Mouse (Mus musculus) neural tube, embryonic 13.5 days (tissue): ENCODE data around the gene Cym. TPM values are rescaled to one million over a fixed set of nuclear protein-coding genes. Genes with fewer than 3 reads are reported as not detected.

Experiments
- ATAC-seq: fragments of 200-750 bp; cut with Nextera tagmentation; 2 replicates; pipeline ENCODE4 v1.8.0; 2017; ENCODE audit warnings: low read depth, mild to moderate bottlenecking, moderate TSS enrichment, moderate library complexity
- H3K27ac ChIP-seq: fragments of 300-500 bp; sonication (generic); replicated peaks from 2 replicates; pipeline ENCODE4 v1.5.1; 2015; ENCODE audit warnings: moderate library complexity, mild to moderate bottlenecking, inconsistent platforms
- H3K27me3 ChIP-seq: fragments of 300-500 bp; sonication (generic); 2 replicates; pipeline ENCODE4 v1.6.1; 2015; ENCODE audit warnings: mild to moderate bottlenecking, inconsistent platforms
- H3K36me3 ChIP-seq: fragments of 300-500 bp; sonication (generic); 2 replicates; pipeline ENCODE4 v1.6.1; 2015; ENCODE audit warnings: mild to moderate bottlenecking, inconsistent platforms
- H3K4me1 ChIP-seq: fragments of 300-500 bp; sonication (generic); replicated peaks from 2 replicates; pipeline ENCODE4 v1.6.1; 2015; ENCODE audit warnings: inconsistent platforms
- H3K4me2 ChIP-seq: fragments of 300-500 bp; sonication (generic); 2 replicates; pipeline ENCODE4 v1.6.1; 2015; ENCODE audit warnings: inconsistent platforms, mild to moderate bottlenecking, moderate library complexity
- H3K4me3 ChIP-seq: fragments of 300-500 bp; sonication (generic); 2 replicates; pipeline ENCODE4 v1.5.1; 2015; ENCODE audit warnings: mild to moderate bottlenecking, inconsistent platforms
- H3K9ac ChIP-seq: fragments of 300-500 bp; sonication (generic); 2 replicates; pipeline ENCODE4 v1.6.1; 2015; ENCODE audit warnings: moderate library complexity, mild to moderate bottlenecking, inconsistent platforms
- H3K9me3 ChIP-seq: fragments of 300-500 bp; sonication (generic); 2 replicates; pipeline ENCODE4 v1.6.1; 2016; ENCODE audit warnings: inconsistent platforms
- WGBS: fragments of 180-500 bp; shearing (Covaris S2); methylation state at CpG from one replicate; pipeline ENCODE4 v1.1.7; 2015; 5-methylcytosine and 5-hydroxymethylcytosine counted together
- polyA plus RNA-seq: library from polyadenylated mRNA; unstranded; fragments of >200 nt; fragmentation: Nextera tagmentation; extraction: Ambion mirVana; gene quantifications from 2 replicates; pipeline ENCODE4 v1.2.1, GENCODE M21; 2015

The Cym gene
- polyA plus RNA-seq, 1 experiment from 2014 or later = 0.27 TPM

DNA sequence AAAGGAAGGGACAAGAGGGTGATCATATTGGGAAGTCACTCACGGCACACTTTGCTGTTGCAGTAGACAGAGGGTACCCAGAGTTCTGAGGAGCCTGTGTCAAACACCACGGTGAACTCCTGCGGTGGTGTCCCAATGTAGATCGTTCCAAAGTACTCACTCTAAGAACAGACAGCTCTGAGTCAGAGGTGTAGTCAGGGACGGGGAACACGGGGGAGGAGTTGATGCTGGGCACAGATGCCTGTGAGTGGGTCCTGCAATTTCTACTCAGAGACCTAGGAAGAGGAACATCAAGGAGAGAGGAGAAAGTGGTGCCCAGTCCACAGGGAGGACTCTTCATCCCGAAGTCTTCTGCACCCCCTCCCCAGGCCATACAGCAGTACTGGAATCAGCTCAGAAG, 3.0 kb downstream of the Cym start:
- H3K36me3 ChIP-seq = no peaks in the 10 kb centered on the region
- no peaks in the 10 kb centered on the region for H3K27me3 ChIP-seq
- no peak overlapping the region for H3K4me3 ChIP-seq
- 89% methylated on average over 7 of the region's 7 CpGs for WGBS
- no peak overlapping the region for H3K9ac ChIP-seq
- no peaks in the 10 kb centered on the region for H3K4me1 ChIP-seq
- ATAC-seq = no peak
- H3K4me2 ChIP-seq = no peak overlapping the region
- no peaks in the 10 kb centered on the region for H3K9me3 ChIP-seq
- H3K27ac ChIP-seq = no peak overlapping the region

DNA sequence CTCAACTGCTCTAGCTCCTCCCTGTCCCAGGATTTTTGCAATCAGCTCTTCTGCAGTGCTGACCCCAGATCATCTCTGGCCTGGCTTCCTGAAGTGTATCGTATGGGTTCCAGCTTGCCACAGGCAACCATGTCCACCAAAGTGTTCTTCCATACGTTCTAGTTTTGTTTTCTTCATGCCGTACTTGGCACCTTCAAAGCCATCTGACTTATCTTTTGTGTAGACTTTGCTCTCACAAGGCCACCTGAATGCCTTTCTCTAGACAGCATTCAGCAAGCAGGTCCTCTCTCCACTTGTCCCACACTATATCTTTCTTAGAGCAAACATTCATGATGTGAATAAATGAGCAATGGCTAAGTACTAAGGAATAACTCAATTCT, 4.4 kb downstream of the Cym start:
- no peaks in the 10 kb centered on the region for H3K4me1 ChIP-seq
- no peak for ATAC-seq
- H3K9me3 ChIP-seq = no peaks in the 10 kb centered on the region
- no peak overlapping the region for H3K4me3 ChIP-seq
- no peak overlapping the region for H3K27ac ChIP-seq
- H3K4me2 ChIP-seq = no peak overlapping the region
- no peaks in the 10 kb centered on the region for H3K27me3 ChIP-seq
- no peak overlapping the region for H3K9ac ChIP-seq
- 81% methylated on average over 3 of the region's 3 CpGs for WGBS
- H3K36me3 ChIP-seq = no peaks in the 10 kb centered on the region

DNA sequence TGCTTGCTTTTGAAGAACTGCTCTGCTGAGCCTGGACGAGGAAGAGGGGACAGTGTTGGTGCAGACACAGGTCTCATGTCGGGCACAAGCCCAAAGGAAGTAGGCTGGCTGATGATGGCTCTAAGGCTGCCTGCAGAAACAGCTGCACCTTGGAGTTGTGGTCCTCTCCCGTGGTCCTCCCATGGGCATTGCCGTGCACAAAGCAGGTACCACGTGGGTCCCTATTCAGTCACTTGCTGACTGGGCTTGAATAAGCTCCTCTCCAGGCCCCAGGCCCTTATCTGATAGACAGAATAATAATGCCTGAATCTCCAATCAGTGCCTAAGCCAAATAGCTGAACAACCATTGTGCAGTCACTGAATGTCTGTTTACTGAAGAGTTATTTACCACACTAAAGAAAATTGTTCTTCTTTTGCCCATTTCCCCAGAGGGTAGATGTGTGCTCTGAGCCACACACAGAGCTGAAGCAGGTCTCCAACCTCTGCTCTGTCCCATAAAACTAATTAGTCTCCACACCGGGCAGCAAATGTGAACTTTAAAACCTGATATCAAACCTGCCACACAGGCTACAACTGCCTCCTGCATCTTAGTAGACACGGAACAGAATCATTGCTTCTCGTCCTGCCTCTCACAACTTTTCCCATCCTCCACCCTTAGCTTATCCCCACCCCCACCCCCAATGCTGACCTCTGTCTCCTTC, 5.0 kb downstream of the Cym start:
- Histone ChIP-seq H3K36me3 (no peaks in the 10 kb centered on the region), H3K4me2 (no peak overlapping the region), H3K4me1 (no peaks in the 10 kb centered on the region), H3K9ac (no peak overlapping the region), H3K27ac (no peak overlapping the region), H3K9me3 (no peaks in the 10 kb centered on the region), H3K27me3 (no peaks in the 10 kb centered on the region), H3K4me3 (no peak overlapping the region)
- WGBS = 68% methylated on average over 8 of the region's 8 CpGs
- no peak for ATAC-seq

DNA sequence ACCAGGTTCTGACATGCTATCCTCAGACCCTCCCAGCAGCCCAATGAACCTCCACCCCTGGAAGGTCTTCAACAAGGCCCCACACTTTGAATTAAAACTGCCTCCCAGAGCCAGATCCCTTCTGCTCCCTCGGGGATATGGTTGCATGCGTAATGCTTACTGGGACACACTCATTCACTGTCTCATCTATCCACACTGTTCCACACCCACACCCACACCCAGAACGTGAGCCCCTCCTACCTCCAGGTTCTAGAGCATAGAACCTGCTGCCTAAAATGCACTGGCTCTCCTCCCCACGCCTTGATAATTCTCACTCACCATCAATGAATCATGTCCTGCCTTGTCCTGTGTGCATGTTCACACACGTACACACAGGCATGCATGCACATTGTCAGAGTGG, 6.9 kb downstream of the Cym start:
- Histone ChIP-seq H3K27ac (no peak overlapping the region), H3K27me3 (no peaks in the 10 kb centered on the region), H3K9me3 (no peaks in the 10 kb centered on the region), H3K36me3 (no peaks in the 10 kb centered on the region), H3K4me2 (no peak overlapping the region), H3K9ac (no peak overlapping the region), H3K4me1 (no peaks in the 10 kb centered on the region), H3K4me3 (no peak overlapping the region)
- no peak for ATAC-seq
- 83% methylated on average over 5 of the region's 5 CpGs for WGBS

DNA sequence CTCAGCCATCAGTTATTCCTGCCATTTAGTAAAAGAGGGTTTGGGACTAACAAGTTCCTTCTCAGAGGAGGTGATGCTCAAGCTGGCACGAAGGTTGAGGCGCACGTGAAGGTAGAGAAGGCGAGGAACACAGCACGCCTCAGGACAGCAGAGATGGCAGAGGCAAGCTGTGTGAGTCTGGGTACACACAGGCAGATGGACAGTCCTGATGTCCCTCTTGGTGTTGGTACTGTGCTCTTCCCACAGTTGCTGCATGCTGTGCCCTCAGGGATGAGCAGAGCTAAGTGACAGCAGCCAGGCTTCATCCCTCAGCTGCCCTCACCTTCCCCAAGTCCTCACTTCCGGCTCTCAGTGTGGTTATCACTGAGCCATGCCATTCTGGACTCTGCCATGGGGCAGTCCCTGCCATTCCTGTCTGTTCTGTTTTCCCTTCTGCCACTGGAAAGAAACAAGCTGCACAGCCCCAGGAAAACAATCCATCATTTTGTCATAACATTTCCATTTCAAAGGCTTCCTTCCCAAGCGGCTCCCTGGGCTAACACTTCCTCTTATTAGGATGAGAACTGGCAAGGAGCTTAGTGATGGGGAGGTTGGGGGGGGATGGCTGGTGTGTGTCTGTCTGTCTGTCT, 13.8 kb downstream of the Cym start:
- H3K9ac ChIP-seq = peak overlapping the region; percentile 39
- 0 out of 2 replicates have a peak overlapping the region, but pooled peaks have one; percentile 28 for H3K27ac ChIP-seq
- WGBS = 54% methylated on average over 7 of the region's 7 CpGs
- no peak overlapping the region for H3K4me3 ChIP-seq
- no peaks in the 10 kb centered on the region for H3K9me3 ChIP-seq
- H3K36me3 ChIP-seq = no peaks in the 10 kb centered on the region
- no peak overlapping the region for H3K4me2 ChIP-seq
- peaks cover 27% of the 10 kb centered on the region for H3K4me1 ChIP-seq
- peak; percentile 40 for ATAC-seq
- H3K27me3 ChIP-seq = no peaks in the 10 kb centered on the region

DNA sequence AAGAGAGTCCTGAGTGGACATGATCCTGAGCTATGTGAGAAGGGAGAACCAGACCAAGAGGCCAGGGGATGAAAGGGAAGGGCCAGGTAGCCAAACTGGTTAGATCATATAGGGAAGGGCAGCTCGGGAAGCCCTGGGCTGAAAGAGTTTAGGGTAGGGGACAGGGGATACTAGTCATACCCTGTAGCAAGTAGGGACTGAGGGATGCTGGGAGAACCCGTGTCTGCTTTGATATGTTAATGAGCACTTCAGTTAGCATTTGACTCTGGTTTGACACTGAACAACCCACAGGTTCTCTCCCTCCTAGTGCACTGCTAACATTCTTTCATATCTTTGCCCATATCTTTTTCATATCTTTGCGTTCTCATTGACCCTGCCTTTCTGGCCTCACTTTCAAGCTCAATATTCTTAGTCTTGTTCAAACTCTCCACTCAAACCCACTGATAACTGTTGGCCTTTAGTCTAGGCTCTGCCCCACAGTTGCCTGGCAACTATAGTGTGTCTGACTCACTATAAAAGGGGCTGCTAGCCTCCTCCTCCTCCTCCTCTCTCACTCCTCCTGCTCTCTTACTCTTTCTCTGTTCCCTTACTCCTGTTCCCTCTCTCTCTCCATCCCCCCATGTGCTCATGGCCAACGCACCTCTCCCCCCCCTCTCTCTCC, 14.9 kb downstream of the Cym start:
- Histone ChIP-seq H3K4me3 (no peak overlapping the region), H3K9ac (no peak overlapping the region), H3K4me1 (peaks cover 27% of the 10 kb centered on the region), H3K36me3 (no peaks in the 10 kb centered on the region), H3K27ac (no peak overlapping the region), H3K27me3 (no peaks in the 10 kb centered on the region), H3K9me3 (no peaks in the 10 kb centered on the region), H3K4me2 (no peak overlapping the region)
- WGBS = 27% methylated on average over 4 of the region's 4 CpGs
- ATAC-seq = peak; percentile 19; the same call in 1 of the 2 replicates

DNA sequence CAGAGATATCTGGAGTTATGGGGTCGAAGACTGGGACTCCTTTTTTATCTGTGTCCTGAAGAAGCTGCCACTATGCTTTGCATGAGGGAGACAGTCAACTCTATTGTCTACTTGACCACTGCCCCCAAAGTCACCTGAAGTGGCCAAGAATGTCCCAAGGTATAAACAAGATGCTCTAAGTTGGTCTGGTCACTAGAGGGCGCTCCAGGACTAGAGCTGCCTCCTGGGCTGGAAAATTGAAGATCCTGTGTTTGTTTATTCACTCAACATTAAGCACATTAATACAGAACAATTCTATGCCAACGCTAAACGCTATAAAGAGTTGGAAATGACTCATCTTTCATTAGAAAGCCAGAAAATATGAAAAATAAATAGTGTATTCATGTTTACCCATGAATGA, 15.5 kb downstream of the Cym start:
- Histone ChIP-seq H3K36me3 (no peaks in the 10 kb centered on the region), H3K27ac (no peak overlapping the region), H3K4me2 (no peak overlapping the region), H3K9ac (no peak overlapping the region), H3K4me1 (peaks cover 27% of the 10 kb centered on the region), H3K9me3 (no peaks in the 10 kb centered on the region), H3K4me3 (no peak overlapping the region), H3K27me3 (no peaks in the 10 kb centered on the region)
- ATAC-seq = no peak
- WGBS = 12% methylated on average over 4 of the region's 4 CpGs

DNA sequence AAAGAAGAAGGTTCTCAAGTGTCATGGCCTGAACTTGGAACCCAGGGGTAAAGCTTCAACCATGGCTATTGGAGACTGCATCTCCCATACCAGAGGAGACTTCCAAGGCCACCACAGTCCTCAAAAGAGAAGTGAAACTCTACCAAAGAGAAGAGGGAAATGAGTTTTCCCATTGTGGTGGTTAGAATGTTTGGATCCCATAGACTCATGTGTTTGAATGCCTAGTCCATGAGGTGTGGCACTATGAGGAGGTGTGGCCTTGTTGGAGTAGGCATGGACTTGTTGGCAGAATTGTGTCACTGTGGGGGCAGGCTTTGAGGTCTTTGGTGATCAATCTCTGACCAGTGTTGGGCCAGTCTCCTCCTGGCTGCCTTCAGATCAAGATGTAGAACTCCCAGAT, 16.4 kb downstream of the Cym start:
- H3K4me1 ChIP-seq = peaks cover 27% of the 10 kb centered on the region
- no peak overlapping the region for H3K9ac ChIP-seq
- no peak overlapping the region for H3K4me2 ChIP-seq
- H3K27me3 ChIP-seq = no peaks in the 10 kb centered on the region
- no peak for ATAC-seq
- H3K4me3 ChIP-seq = no peak overlapping the region
- H3K27ac ChIP-seq = no peak overlapping the region
- H3K36me3 ChIP-seq = no peaks in the 10 kb centered on the region
- H3K9me3 ChIP-seq = no peaks in the 10 kb centered on the region

DNA sequence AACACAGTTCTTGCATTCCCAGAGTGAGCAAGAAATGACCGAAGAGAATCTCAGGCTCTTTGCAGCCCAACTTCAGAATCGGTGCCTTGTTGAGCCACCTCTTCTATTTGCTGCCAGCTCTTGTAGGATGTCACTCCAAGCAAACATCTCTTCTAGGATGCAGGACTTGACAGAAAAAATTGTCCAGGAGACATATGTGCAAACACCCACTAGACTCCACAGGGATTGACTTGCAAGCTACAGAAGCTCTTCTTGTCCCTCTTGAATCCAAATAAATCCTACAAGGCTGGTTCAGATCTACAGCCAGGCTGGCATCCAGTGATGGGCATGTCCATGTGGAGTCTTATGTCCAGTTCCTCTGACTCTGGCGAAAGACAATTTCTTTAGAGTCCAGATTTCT, 17.1 kb downstream of the Cym start:
- H3K9me3 ChIP-seq = no peaks in the 10 kb centered on the region
- WGBS = 91% methylated on average over 3 of the region's 3 CpGs
- no peak for ATAC-seq
- no peak overlapping the region for H3K4me2 ChIP-seq
- H3K9ac ChIP-seq = no peak overlapping the region
- H3K4me1 ChIP-seq = peaks cover 27% of the 10 kb centered on the region
- no peak overlapping the region for H3K27ac ChIP-seq
- H3K4me3 ChIP-seq = no peak overlapping the region
- no peaks in the 10 kb centered on the region for H3K27me3 ChIP-seq
- no peaks in the 10 kb centered on the region for H3K36me3 ChIP-seq

DNA sequence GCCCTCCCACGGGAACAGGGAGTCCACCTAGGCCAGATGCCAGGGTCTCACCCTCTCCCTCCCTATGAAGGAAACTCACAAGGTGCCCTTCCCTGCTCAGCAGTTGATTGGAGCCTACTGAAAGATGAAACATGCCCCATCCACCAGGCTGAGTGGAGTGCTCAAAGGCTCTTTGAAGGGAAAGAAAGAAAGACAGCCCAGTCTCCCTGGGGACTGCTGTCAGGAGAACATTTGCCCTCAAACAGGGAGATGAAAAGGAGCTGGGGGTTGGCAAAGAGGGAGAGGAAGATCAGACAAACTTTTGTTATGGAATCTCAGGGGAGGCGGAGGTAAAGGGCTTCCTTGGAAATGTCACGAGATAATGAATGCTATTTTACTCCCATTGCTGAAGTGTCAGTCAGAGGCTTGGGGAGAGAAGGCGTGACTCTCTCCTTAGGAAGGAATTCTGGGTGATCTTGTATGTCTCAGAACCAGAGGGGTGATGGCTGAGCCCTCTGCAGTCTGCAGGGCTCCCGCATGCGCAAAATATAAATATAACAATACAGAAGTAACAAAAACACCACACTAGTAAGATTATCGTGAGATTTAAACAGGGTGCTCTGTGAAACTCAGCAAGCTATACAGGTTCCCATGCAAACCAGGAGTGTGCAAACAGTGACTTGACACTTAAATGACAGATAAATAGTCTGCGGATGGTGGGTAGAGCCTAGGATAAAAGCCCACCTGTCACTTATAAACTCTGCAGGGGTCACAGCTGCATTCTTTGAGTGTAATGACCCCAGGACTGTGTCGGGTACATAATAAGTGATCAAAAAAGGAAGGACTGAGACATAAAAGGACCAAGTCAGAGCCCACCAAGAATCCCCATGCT, 20.0 kb downstream of the Cym start:
- H3K36me3 ChIP-seq = no peaks in the 10 kb centered on the region
- peaks cover 3% of the 10 kb centered on the region for H3K4me1 ChIP-seq
- 37% methylated on average over 9 of the region's 9 CpGs for WGBS
- no peak overlapping the region for H3K4me2 ChIP-seq
- ATAC-seq = no peak
- H3K27ac ChIP-seq = no peak overlapping the region
- no peak overlapping the region for H3K4me3 ChIP-seq
- no peaks in the 10 kb centered on the region for H3K9me3 ChIP-seq
- no peak overlapping the region for H3K9ac ChIP-seq
- no peaks in the 10 kb centered on the region for H3K27me3 ChIP-seq

DNA sequence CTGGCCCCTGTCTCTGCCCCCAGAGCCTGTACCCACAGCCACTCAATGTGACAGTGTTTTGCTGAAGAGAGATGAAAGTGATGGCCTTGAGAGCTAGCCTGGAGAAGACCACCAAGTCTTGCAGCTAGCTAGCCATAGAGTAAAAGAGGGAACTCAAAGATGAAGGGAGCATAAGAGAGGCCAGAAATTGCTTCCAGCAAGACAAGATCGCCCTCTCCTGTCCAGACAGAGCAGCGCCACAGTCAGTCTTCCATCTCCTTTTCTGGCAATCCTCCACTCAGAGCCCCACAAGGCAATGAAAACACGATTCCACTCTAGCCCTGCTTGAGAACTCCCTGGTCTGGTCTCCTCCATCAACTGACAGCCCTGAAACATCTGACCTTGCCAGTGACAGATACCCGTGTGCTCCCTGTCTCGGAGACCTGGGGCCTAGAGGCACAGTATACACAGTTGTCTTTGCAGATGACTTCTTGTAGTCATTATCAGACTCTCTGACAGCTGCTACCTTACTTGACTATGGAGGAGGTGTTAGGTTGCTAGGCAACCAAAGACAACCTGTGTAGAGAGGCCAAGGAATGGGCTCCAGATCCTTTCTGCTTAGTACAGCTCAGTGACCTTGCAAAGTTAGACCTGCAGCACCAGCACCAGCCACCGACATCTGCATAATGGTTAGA, 33.2 kb downstream of the Cym start:
- Histone ChIP-seq H3K27ac (no peak overlapping the region), H3K4me2 (no peak overlapping the region), H3K27me3 (no peaks in the 10 kb centered on the region), H3K4me1 (no peaks in the 10 kb centered on the region), H3K4me3 (no peak overlapping the region), H3K36me3 (no peaks in the 10 kb centered on the region), H3K9me3 (no peaks in the 10 kb centered on the region), H3K9ac (no peak overlapping the region)
- 44% methylated on average over 6 of the region's 6 CpGs for WGBS
- peak; percentile 79 for ATAC-seq
